Mouse (Mus musculus): Measurements from ENCODE around the gene Sash3.

Sash3 gene

DNA sequence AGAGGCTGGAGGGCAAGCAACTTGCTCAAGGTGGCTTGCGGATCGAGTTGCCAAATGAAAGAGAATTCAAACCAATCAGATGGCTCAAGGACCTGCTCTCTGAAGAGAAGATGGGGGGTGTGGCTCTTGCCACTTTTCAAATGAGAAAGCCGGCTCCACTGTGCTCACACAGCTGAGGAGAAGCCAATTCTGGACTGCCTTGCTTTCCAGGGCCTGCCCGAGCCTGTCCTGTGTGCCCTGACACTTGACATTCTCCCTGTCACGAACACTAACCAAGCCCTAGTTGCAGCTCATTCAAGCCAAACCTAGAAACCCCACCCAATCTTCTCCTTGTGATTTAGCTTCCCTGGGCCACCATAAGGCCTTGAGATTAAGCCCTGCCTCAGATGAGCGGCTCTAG, 8.2 kb upstream of the Sash3 start:
- CTCF ChIA-PET: interaction anchor here in 3 of 4 experiments (0.7 to 1.4 kb wide), 6 partner anchors 13 to 272 kb away, joined by 3 to 5 read pairs (median 4); no protein-coding TSS in a partner anchor

DNA sequence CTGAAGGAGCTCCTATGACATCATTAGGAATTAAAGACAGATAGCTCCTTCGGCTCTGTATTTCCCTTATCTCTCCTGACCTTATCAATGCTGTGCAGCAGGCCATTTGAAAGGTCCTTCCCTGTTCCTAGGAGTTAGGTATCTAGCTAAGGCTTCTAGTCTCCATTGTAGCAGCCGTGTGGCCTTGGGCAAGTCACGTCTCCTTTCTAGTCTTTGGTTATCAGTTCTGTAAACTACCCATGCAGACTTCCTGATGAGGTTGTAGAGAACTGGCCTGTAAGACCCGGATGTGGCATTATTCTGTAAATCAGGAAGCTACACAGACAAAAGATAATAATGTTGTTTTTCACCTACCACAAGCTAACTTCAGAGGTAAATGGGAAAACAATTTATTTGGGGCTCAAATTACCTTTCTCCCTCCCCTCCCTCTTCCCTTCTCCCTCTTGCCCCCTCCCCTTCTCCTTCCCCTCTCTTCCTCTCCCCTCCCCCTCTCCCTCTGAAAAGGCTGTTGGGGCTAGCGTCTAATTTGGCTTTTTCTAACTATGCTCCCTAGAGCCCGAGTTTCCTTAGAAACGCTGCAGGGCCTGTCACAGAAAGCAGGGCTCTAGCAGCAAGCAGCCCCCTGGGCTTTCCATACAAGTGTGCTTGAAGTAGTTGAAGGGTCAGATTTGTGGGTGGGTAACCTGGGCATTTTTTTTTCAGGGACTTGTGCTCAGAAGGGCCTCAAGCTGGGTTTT, 7.5 kb upstream of the Sash3 start:
- CTCF ChIA-PET: interaction anchor here in 2 of 4 experiments (0.8 to 1.4 kb wide), 4 partner anchors 14 to 271 kb away, joined by 3 to 5 read pairs (median 4); no protein-coding TSS in a partner anchor
- POLR2A ChIA-PET: interaction anchor here (0.6 to 2.5 kb wide), 17 partner anchors 9 to 118 kb away, joined by 3 to 9 read pairs (median 4); partner anchors contain the start of genes Utp14a (in 2 of the 4), Zdhhc9 (in 2 of the 4) and Xpnpep2 (in 1 of the 4)

More for the DNA sequence above, 8.2 kb upstream of the Sash3 start:
- POLR2A ChIA-PET: interaction anchor here (0.5 to 2.5 kb wide), 14 partner anchors 10 to 233 kb away, joined by 3 to 9 read pairs (median 4); partner anchors contain the start of genes Utp14a (in 2 of the 4) and Xpnpep2 (in 1 of the 4)

DNA sequence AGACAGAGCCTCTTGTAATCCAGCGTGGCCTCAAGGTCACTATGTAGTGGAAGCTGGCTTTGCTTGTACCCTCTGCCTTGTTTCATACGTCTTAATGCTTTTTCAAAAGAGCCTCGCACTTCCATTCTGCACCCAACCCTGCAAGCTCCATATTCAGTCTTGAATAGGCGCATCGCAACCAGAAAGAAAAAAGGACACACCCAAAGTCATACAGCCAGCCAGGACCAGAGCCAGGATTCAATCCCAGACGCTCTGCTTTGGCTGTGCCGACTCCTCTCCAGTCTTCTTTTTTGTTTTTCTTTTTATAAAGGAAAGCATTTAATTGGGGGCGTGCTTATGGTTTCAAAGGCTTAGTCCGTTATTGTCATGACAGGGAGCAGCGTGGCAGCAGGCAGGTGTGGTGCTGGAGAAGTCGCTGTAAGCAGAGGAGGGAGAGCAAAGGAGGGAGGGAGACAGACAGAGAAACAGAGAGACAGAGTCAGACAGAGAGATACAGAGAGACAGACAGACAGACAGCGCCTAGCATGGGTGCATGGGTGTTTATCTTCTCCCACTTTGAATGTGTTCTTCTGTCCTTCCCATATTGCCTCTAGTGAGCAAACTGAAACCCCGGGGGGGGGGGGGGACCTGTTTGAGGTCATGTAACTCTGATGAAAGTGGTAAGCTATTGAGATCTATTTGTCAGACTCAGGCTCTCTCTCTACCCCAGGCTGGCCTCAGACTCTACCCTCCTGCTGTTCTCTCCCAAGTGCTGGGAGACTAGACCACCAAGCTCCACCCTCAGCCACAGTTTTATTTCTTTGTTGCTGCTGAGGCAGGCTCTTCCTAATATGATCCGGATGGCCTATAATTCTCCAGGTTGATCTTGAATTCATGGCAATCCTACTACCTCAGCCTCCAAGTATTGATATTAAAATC, 6.6 kb upstream of the Sash3 start:
- POLR2A ChIA-PET: interaction anchor here (0.7 to 2.5 kb wide), 15 partner anchors 8 to 117 kb away, joined by 3 to 9 read pairs (median 4); partner anchors contain the start of genes Zdhhc9 (in 2 of the 4) and Utp14a (in 1 of the 4)
- CTCF ChIA-PET: interaction anchor here in 1 of 4 experiments (1.3 kb wide), 1 partner anchor 15 kb away, joined by 5 read pairs; no protein-coding TSS in a partner anchor

DNA sequence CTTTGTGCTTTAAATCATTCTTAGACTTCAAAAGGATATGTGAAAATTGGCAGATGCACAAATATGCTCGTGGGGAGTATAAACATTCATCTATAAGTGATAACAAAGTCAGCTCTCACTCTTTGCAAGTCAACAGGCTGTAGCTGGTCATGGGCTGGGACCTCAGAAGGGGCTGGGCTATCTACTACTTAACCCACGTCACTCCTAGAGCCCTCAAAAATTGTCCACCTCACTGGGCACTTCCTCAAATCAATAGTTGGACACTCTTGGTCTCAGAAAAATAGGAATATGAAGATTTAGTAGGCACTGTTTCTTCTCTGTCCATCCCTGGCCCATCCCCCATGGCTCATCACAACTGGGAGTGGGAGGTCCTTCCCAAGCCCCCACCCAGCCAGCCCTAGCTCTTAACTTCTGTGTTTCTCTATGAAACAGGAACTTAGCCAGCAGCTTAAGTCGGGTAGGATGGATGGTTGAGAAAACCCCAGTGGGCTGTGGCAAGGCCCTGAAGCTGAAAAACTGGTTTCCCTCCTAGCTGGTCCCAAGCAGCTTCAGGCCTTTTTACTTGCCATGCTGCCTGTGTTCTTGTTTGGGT, 5.9 kb upstream of the Sash3 start:
- ChIA-PET CTCF (interaction anchor here in 1 of 4 experiments (0.6 kb wide), 1 partner anchor 16 kb away, joined by 5 read pairs; no protein-coding TSS in a partner anchor), POLR2A (interaction anchor here in 2 of 4 experiments (0.7 to 2.4 kb wide), 6 partner anchors 12 to 83 kb away, joined by 3 to 11 read pairs (median 4); partner anchors contain the start of gene Zdhhc9 (in 1 of the 2))

DNA sequence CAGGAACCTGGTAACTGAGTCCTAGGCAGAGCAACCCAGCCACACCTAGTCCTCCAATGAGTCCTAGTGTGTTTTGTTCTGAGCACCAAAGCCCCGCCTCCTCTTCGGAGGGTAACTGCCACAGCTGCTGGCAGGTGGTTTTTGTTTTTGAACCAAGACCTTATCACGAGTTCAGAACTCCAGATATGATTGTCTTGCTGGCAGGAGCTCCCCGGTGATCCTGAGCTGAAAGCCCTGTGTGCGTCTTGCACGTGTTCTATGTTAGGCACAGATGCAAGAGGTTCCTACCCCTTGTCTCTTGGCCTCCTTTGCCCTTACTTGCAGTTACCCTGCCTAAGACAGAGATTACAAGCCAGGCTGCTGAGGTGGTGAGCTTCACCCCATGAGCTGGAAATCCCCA, 4.8 kb upstream of the Sash3 start:
- ChIA-PET POLR2A (interaction anchor here in 2 of 4 experiments (0.6 to 2.4 kb wide), 7 partner anchors 10 to 115 kb away, joined by 3 to 11 read pairs (median 6); partner anchors contain the start of genes Utp14a (in 1 of the 2) and Zdhhc9 (in 1 of the 2)), CTCF (no interaction called here)

DNA sequence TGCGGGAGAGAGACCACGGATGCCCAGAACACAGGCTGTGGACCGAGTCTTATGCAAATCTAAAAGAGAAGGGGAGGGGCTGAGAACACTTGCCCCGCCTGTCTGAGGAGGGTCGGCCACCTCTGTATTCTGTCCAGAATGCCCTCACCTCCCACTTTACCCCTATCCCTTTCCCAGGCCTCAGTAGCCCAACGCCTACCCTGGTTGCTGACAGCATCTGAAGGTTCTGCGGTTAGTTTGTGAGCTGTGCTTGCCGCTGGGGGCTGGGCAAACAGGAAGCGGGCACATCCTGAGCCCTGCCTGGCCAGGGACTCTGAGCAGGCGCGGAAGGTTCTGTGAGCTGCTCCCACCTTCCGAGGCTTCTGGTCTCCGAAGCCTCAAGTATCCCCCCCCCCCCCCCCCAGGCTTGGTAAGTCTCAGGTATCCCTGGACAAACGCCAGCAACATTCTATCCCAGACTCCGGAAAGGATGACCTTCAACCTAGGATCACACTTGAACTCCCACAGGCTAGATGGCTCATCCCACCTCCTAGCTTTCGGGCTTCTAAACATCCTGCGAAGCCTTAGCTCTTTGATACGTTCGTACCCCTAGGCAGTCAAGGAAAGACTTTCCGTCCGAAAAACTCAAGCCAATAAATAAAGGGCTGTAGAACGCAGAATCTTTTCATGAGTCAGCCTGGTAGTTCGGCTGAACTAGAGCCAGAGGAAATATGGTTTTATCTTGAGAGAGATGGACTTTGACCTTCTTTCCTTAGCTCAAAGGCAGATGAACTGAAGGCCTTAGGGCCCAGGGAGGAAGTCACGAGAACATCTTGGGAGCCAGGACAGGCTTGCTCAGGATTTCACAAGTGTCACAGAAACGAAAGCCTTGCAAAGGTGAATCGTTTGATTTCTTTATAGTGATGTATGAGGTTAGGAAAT, 2.6 kb upstream of the Sash3 start:
- POLR2A ChIA-PET: interaction anchor here in 2 of 4 experiments (0.7 to 1.9 kb wide), 8 partner anchors 8 to 319 kb away, joined by 3 to 8 read pairs (median 3); partner anchors contain the start of genes Elf4 (in 1 of the 2) and Zdhhc9 (in 1 of the 2)
- CTCF ChIA-PET: interaction anchor here in 2 of 4 experiments (0.6 to 1.3 kb wide), 3 partner anchors 9 to 230 kb away, joined by 3 to 9 read pairs (median 6); no protein-coding TSS in a partner anchor

DNA sequence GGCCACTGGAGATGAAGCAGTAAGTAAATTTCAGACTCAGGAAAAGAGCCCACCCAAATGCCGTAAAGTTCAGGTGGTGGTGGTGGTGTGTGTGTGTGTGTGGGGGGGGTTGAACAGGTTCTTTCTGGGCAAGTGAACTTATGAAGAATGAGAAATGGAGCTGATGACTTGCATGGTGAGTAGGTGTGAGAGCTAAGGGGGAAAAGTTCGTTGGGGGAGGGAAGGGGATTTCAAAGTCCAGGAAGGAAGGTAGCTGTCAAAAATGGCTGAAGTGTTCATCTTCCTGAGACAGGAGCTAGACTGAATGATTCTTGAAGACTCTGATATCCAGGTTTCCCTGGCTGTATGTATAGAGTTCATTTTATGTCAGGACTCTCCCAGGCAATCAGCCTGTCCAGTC, 990 bp downstream of the Sash3 start:
- POLR2A ChIA-PET: interaction anchor here in 2 of 4 experiments (1.8 to 2.2 kb wide), 2 partner anchors 8 to 9 kb away, joined by 9 read pairs; no protein-coding TSS in a partner anchor
- CTCF ChIA-PET: no interaction called here

DNA sequence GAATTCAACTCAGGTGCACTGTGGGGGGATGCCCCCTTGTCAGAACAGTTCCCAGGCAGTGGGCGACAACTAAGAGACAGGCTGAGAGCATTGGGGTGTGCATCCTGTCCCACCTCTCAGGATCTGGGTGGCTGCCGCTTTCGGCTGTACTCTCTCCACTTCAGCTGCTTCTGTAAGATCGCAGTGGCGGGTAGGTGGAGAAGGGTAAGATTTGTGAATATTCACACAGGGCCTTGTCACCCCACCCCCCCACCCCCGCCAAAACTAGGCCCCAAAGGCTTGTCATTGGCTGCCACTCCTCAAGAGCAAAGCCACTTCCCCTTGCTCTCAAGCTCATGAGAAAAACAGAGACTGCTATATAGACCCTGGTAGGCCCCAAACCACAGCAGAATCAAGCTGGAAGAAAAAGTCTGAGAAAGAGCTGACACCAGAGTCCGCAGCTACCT, 1.5 kb downstream of the Sash3 start:
- POLR2A ChIA-PET: interaction anchor here in 2 of 4 experiments (1.4 to 2.2 kb wide), 3 partner anchors 9 to 12 kb away, joined by 3 to 9 read pairs (median 9); no protein-coding TSS in a partner anchor
- CTCF ChIA-PET: interaction anchor here in 1 of 4 experiments (0.7 kb wide), 1 partner anchor 128 kb away, joined by 3 read pairs; no protein-coding TSS in a partner anchor

DNA sequence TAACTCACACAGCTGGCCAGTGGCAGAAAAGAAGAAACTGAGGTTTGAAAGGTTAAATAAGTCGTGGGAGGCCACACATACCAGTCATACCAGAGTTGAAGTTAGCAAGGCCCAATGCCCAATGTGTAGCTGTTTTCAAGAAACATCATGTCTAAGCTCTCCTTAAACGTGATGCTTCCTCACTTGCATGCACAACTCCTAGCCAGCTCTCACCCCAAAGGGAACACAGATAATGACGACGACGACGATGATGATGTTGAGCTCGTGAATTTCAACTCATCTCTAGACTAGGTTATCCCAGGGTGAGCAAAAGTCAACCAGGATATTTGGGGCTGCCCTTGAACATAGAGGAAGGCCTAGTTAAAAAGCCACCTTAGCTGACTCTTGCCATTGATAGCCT, 5.9 kb downstream of the Sash3 start:
- CTCF ChIA-PET: interaction anchor here in 2 of 4 experiments (0.6 kb wide), 2 partner anchors 9 to 258 kb away, joined by 3 to 6 read pairs; no protein-coding TSS in a partner anchor

DNA sequence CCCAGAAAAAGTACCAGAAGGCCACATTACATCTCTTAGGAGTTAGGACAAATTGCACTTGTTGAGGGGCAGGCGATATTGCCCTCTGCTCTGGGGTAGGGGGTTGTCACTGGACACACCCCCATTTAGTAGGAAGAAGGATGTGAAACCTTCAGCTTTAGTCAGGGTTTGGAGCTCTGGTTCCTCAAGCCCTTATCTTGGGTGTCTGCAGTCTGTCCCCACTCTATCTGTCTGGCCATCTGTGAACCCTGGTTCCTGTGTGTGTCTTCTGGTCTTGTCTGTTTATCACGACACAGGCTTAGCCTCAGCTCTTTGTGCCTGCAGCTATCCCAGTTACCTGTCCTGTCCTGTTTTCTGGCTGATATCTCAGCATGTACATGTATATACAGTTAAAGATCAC, 7.2 kb downstream of the Sash3 start:
- CTCF ChIA-PET: interaction anchor here in 1 of 4 experiments (1.0 kb wide), 1 partner anchor 59 kb away, joined by 3 read pairs; no protein-coding TSS in a partner anchor
- POLR2A ChIA-PET: interaction anchor here in 2 of 4 experiments (0.8 to 3.1 kb wide), 6 partner anchors 9 to 366 kb away, joined by 3 to 11 read pairs (median 6); partner anchors contain the start of gene Rab33a (in 1 of the 2)

More for the DNA sequence above, 5.9 kb downstream of the Sash3 start:
- POLR2A ChIA-PET: interaction anchor here in 2 of 4 experiments (0.6 to 3.1 kb wide), 12 partner anchors 8 to 105 kb away, joined by 3 to 11 read pairs (median 5); partner anchors contain the start of gene Utp14a (in 2 of the 2)

DNA sequence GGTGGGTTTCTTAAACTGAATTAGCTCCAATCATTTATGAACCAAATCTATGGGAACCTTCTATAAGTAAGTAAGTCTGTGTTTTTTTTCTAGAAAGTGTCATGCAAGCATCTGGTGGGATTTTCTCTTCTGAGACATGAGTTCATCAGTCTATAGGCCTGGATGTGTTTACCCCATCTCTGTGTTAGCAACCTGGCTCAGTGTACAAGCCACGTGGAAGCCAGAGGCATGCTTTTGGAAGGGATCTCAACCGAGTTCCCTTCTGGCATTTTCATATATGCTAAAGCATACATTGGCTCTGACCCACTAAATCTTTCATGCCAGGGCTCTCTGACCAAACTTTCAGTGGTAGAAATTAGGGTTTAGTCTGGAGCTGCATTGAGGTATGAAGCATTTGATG, 7.7 kb downstream of the Sash3 start:
- ChIA-PET POLR2A (interaction anchor here in 2 of 4 experiments (0.6 to 3.1 kb wide), 8 partner anchors 10 to 365 kb away, joined by 3 to 11 read pairs (median 4); partner anchors contain the start of gene Rab33a (in 1 of the 2)), CTCF (interaction anchor here in 3 of 4 experiments (0.6 to 1.0 kb wide), 3 partner anchors 55 to 145 kb away, joined by 3 to 6 read pairs (median 3); partner anchors contain the start of gene Zdhhc9 (in 1 of the 3))

DNA sequence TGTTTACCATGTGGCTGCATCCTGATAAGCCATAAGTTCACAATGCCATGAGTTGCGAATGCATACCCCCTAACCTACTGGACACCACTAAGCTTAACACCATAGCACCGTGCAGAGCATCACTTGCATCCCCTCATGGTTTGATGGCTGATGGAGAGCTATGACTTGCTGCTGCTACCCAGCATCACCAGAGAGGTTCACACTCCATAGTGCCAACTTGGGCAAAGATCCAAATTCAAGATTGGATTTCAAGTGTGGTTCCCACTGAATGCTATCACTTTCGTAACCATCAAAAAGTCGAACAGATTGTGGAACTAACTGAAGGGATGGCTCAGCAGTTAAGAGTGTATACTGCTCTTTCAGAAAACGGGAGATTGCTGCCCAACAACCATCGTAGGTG, 9.3 kb downstream of the Sash3 start:
- CTCF ChIA-PET: no interaction called here
- POLR2A ChIA-PET: no interaction called here

DNA sequence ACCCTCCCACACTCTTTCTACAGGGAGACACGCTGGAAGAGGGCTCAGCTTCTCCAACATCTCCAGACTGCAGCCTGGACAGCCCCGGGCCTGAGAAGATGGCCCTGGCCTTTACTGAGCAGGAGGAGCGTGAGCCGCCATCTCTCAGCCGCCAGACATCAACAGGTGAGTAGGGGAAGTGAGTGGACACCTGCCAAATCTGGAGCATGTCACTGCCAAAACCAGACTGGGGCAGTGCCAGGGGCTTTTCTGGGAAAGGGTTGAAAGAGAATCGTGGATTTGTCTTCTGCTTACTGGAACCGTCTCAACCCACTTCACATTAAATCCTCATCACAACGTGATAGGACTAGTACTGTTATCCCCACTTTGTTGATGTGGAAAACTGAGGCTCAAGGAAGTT, 11.2 kb downstream of the Sash3 start:
- POLR2A ChIA-PET: no interaction called here
- CTCF ChIA-PET: no interaction called here

DNA sequence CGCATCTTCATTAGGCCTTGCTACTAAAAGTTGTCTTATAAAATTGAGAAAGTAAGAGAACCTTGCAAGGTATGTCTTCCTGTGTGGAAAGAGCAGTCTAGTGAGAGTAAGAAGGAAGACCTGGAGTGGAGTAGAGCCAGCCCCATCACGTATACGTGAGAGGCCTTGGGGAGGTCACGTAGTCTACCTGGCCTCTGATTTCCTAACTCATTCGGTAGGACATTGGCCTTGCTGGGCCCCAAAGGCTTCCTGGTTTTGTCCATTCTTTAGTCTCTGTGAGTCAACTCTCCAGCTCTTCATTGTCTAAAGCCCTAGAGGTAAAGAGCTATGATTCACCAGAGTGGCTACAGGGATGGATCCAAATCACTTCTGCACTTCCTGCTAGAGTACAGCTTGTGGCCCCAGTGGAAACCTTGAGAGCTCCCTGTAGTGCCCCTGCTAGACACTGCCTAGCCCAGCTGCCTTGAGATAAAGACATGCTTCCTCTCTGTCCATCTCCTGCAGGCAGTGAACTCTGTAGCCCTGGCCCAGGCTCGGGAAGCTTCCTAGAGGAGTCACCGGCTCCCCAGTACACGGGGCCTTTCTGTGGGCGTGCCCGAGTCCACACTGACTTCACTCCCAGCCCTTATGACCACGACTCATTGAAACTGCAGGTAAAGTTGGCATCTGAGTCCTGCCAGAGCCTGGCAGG, 12.1 kb downstream of the Sash3 start:
- CTCF ChIA-PET: interaction anchor here in 1 of 4 experiments (0.6 to 1.2 kb wide), 2 partner anchors 47 to 80 kb away, joined by 3 read pairs; no protein-coding TSS in a partner anchor
- POLR2A ChIA-PET: interaction anchor here in 3 of 4 experiments (0.6 to 1.1 kb wide), 5 partner anchors 16 to 247 kb away, joined by 3 to 5 read pairs (median 3); partner anchors contain the start of gene Utp14a (in 1 of the 3)

DNA sequence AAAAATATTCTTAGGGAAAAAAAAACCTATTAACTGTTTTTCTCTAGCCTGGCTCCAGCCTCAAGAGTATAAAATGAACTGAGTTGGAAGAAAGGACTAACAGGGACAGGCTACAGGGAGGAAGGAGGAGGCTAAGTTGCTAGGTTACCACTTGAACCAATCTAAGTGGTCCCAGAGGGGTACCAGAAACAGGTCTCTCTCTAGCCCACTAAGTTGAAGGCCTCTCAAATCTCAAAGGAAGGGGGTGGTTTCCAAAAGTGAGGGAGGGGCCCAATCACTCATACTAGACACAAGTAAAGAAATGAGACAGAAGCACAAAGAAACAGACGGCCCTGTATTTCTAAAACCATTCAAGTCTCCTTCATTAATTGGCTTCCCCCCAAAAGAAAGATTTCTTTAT, 23.7 kb downstream of the Sash3 start:
- ChIA-PET POLR2A (no interaction called here), CTCF (no interaction called here)

DNA sequence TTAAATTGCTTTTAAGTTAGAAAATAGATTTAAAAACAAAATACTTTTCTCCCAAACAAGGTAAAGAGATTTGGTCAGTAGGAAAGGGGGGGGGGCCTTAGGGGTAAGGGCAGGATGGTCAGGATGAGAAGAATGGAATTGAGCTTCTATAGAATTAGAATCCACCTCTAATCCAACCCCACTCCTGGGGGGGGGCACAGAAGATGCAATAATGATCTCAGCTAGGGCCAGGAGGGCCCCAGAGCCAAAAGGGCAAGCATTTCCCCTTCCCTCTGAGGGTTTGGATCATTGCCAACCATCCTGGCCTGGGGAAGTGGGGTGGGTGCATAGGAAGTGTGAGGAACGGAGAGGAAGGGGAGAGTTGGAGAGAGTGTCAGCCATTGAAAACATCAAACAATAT, 24.1 kb downstream of the Sash3 start:
- POLR2A ChIA-PET: interaction anchor here in 1 of 4 experiments (0.7 kb wide), 1 partner anchor 18 kb away, joined by 3 read pairs; no protein-coding TSS in a partner anchor
- CTCF ChIA-PET: no interaction called here
